Mouse (Mus musculus) cortical plate, adult 2 months (tissue): ENCODE data around the gene Ltf.
A peak's percentile ranks its signal among the peaks of the same experiment; 100 is the strongest.

ENCODE experiments used
- CTCF ChIP-seq: fragments of 200-500 bp; IDR thresholded peaks from 2 replicates; pipeline ENCODE4 v1.5.1; 2011; ENCODE audit warnings: mild to moderate bottlenecking, control low read depth, low read length; ENCODE audit not compliant: insufficient read depth; ENCODE audit errors: extremely low read depth
- POLR2A ChIP-seq: fragments of 200-500 bp; IDR thresholded peaks from 2 replicates; pipeline ENCODE4 v1.6.1; 2011; ENCODE audit warnings: mild to moderate bottlenecking, low read length, control low read depth; ENCODE audit not compliant: insufficient read depth; ENCODE audit errors: extremely low read depth

DNA sequence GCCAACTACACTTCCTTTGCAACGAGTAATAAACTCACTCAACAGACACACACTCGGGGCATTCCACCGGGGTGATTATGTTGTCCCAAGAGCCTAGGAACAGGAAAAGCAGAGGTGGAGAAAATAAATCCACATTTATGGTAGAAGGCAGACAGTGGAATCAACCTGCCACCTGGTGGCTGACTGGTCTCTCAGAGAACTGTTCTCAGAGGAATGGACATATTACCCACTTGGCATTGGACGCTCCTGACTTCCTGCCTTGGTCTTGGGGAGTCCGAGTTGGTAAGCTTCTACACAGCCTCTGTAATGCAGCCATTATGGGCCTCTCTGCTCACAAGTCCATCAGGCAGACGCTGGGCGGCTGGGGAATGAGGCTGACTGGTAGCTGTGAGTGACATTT is 53.1 kb downstream of the Ltf start:
- TF ChIP-seq POLR2A (no peak), CTCF (peak; percentile 80)
